Mouse (Mus musculus): ENCODE measurements around the gene Cbwd1. TPM values are rescaled to one million over a fixed set of nuclear protein-coding genes. Genes with fewer than 3 reads are reported as not detected.

Cbwd1 gene
- polyA plus RNA-seq, 1 experiment = not detected

DNA sequence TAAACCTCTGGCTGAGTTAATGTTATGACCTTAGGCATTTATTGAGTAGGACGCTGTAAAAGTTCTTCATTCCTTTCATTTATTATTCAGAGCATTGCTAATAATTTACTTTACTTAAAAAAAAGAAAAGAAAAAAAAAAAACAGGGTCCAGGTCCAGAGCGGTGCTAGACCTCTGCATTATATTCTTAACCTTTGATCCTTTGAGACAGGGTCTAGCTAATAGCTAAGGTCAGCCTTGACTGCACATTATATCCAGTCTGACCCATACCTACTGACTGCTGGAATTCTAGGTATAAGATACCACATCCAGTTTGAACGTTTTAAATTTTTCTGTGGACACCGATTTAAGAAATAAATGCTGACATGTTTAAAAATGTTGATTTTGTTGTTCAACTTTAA lies 21.6 kb upstream of the Cbwd1 start:
- peaks cover 3% of the 10 kb centered on the region; the same call in 1 of the 2 replicates for H3K4me1 ChIP-seq (ENCODE audit: control insufficient read depth, insufficient read depth, low read length)
- 89% methylated on average over 4 of the region's 4 CpGs for WGBS
- H3K27ac ChIP-seq (ENCODE audit: insufficient read depth, low read depth, low read length) = no peak overlapping the region
- TF ChIP-seq CTCF (IDR thresholded peaks at IDR 0.05; ENCODE audit: insufficient read depth, low read depth, low read length) (no peak), POLR2A (IDR thresholded peaks at IDR 0.05; ENCODE audit: insufficient read depth, low read depth, low read length) (no peak)
- H3K4me3 ChIP-seq (ENCODE audit: insufficient read depth, low read depth, low read length) = no peak overlapping the region

DNA sequence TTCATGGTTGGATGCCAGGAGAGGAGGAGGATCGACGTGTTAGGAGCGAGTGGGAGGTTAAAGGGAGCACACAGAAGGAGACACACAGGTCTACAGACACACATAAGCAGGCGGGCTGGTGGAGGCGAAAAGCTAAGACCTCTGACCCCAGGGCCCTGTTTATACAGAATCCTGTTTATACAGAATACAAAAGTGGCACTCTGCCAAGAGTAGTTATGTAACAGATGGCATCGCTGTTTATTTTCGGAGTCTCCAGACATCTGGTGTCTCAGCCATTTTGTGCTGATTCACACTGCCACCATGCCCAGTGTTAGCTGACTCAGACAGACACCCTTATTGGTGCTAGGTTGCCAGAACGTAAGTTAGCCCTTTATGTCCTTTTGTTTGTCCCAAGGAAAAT lies 19.9 kb upstream of the Cbwd1 start:
- no peak overlapping the region for H3K27ac ChIP-seq (ENCODE audit: insufficient read depth, low read depth, low read length)
- H3K4me3 ChIP-seq (ENCODE audit: insufficient read depth, low read depth, low read length) = no peak overlapping the region
- H3K4me1 ChIP-seq (ENCODE audit: control insufficient read depth, insufficient read depth, low read length) = peaks cover 3% of the 10 kb centered on the region; the same call in 1 of the 2 replicates
- 47% methylated on average over 8 of the region's 8 CpGs for WGBS
- TF ChIP-seq POLR2A (IDR thresholded peaks at IDR 0.05; ENCODE audit: insufficient read depth, low read depth, low read length) = no peak

DNA sequence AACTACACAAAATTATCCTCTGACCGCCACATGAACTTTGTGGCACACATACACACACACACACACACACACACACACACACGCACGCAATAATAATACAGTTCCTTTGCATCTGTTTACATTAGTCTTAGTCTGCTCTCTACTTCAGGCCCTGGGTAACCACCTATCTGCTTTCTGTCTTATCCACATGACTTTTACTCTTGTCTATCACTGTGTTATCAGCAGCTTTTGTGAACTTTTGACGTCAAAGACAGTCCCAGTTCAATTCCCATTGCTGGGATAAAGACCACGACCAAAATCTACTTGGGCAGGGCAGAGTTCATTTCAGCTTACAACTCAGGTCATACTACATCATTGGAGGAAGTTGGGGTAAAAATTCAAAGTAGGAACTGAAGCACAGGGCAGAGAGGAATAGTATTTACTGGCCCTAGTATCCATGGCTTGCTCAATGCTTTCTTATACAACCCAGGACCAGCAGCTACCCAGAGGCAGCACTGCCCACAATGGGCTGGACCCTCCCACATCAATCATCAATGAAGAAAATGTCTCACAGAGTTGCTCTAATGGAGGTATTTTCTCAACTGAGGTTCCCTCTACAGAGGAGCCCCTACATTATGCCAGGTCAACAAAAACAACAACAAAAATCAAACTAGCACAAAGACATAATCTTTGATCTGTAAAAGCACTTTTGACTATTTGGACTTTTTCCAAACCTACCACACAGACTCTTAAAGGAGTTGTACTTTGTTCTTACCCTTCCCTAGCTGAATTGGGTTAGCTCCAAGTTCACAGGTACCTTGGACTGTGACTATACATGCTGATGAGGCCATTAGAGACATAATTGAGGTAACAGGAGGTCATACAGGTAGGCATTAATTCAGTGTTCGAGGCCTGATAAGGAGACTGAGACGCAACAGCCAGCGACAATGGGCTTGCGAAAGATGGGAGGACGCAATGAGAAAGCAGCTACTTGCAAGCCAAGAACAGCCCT lies 17.7 kb upstream of the Cbwd1 start:
- TF ChIP-seq CTCF (IDR thresholded peaks at IDR 0.05; ENCODE audit: insufficient read depth, low read depth, low read length) = no peak
- no peak for TF ChIP-seq POLR2A (IDR thresholded peaks at IDR 0.05; ENCODE audit: insufficient read depth, low read depth, low read length)
- Histone ChIP-seq H3K4me3 (ENCODE audit: insufficient read depth, low read depth, low read length) (no peak overlapping the region), H3K4me1 (ENCODE audit: control insufficient read depth, insufficient read depth, low read length) (peaks cover 3% of the 10 kb centered on the region; the same call in 1 of the 2 replicates), H3K27ac (ENCODE audit: insufficient read depth, low read depth, low read length) (no peak overlapping the region)
- WGBS = 90% methylated on average over 10 of the region's 10 CpGs

DNA sequence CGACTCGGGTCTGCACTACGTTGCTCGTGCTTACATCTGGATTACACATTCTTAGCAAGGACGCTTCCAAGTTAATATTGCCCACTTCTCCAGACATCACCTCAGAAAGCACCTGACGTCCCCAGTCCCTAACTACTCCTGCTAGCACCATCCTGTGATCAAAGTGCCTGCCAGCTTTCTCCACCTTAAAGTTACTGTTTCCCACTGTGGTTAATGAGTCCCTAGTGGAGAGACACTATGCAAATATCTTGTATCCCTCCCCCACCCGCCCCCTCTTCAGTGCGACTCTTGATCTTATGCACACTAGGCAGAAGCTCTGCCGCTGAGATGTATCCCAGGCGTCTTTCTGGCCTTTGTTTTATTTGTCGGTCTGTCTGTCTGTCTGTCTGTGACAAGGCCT lies 16.6 kb upstream of the Cbwd1 start:
- TF ChIP-seq POLR2A (IDR thresholded peaks at IDR 0.05; ENCODE audit: insufficient read depth, low read depth, low read length) (no peak), CTCF (IDR thresholded peaks at IDR 0.05; ENCODE audit: insufficient read depth, low read depth, low read length) (no peak)
- Histone ChIP-seq H3K4me1 (ENCODE audit: control insufficient read depth, insufficient read depth, low read length) (peaks cover 3% of the 10 kb centered on the region; the same call in 1 of the 2 replicates), H3K4me3 (ENCODE audit: insufficient read depth, low read depth, low read length) (no peak overlapping the region), H3K27ac (ENCODE audit: insufficient read depth, low read depth, low read length) (no peak overlapping the region)
- 85% methylated on average over 11 of the region's 11 CpGs for WGBS

DNA sequence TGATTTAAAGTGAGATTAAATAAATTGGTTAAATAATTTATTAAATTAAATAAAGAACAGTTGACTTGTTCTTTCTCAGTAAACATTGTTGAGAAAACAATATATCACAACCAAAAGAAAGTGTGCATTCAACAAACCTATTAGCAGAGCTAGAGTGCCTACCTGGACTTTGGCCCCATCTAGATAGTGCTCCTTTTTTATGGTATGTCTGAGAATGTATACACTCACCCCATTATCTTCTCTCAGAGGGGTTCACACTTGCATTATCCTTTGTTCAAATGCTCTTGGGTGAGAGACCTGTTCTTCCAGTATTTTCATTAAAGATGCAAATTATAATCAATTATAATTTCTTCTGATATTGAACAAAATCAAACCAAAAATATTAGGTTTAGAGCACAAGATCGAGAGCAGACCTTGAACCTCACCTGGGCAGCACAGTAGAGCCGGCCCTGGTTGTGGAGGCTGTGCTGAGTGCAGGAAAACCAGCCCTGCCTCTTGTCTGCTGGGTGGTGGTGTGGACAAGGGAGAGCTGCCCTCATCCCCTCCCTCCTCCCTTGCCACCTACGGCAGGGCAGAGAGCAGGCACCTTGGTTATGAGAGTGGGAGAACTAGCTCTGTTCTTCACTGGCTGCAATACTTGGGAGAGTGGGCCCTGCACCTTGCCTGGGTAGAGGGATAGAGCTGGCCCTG lies 11.4 kb upstream of the Cbwd1 start:
- Histone ChIP-seq H3K4me3 (ENCODE audit: insufficient read depth, low read depth, low read length) (no peak overlapping the region), H3K27ac (ENCODE audit: insufficient read depth, low read depth, low read length) (no peak overlapping the region), H3K4me1 (ENCODE audit: control insufficient read depth, insufficient read depth, low read length) (no peaks in the 10 kb centered on the region)
- TF ChIP-seq CTCF (IDR thresholded peaks at IDR 0.05; ENCODE audit: insufficient read depth, low read depth, low read length) (no peak), POLR2A (IDR thresholded peaks at IDR 0.05; ENCODE audit: insufficient read depth, low read depth, low read length) (no peak)
- WGBS = 91% methylated on average over 3 of the region's 3 CpGs

DNA sequence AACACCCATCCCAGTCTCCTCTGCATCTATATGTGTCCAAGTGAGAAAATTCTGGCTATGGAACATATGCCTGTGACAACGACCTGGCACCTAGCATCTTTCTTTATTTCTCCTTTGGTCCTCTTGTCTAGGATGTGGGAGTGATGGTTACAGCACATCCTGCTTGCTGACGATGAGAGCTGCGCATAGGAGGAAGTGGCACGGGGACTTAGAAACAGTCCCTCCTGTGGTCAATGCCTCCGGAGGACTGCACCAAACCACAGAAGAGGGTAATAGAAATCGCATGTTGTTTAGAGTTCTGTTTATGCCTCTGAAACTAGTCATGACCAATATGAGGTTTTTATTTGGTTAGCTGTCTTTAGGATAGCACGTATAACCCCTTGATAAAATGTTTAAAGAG lies 9.9 kb upstream of the Cbwd1 start:
- Histone ChIP-seq H3K4me3 (ENCODE audit: insufficient read depth, low read depth, low read length) (no peak overlapping the region), H3K27ac (ENCODE audit: insufficient read depth, low read depth, low read length) (no peak overlapping the region), H3K4me1 (ENCODE audit: control insufficient read depth, insufficient read depth, low read length) (no peaks in the 10 kb centered on the region)
- WGBS = 90% methylated on average over 7 of the region's 7 CpGs
- no peak for TF ChIP-seq POLR2A (IDR thresholded peaks at IDR 0.05; ENCODE audit: insufficient read depth, low read depth, low read length)
- TF ChIP-seq CTCF (IDR thresholded peaks at IDR 0.05; ENCODE audit: insufficient read depth, low read depth, low read length) = no peak

DNA sequence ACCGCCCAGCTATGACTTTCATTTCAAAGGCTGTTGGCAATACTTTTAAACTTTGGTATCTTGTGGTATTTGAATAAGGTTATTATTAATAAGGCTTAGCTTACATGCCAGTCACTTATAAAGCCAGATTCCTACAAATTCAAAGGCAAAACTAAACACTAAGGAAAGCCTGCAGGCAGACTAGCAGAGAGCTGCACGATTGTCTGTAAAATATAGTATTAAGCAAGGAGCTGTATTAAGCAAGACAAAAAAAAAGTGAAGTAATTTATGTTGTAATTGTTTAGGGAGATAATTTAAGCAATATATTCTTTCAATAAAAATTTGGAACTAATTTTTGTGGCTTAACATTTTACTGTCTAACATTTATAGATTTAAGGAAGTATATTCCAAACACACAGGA lies 5.5 kb upstream of the Cbwd1 start:
- 84% methylated on average over 2 of the region's 2 CpGs for WGBS

DNA sequence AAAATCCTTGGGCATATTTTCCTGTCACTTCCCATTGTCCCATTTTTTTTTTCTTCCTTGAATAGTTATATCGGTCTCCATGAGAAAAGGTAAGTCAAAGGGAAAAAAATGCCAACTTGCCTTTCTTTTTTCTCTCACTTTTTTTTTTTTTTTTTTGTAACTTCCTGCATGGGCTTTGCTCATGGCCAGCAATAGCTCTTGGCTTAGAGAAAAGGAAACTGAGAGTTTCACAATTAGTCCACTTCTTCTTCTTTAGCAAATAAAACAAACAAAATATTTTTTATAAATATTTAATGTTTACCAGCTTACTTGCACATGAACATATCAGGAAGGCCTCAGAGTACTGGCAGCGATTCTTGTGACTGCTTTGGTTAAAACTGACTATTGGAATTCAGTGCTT lies 4.8 kb upstream of the Cbwd1 start:
- no peaks in the 10 kb centered on the region for H3K4me1 ChIP-seq (ENCODE audit: control insufficient read depth, insufficient read depth, low read length)
- no peak overlapping the region for H3K4me3 ChIP-seq (ENCODE audit: insufficient read depth, low read depth, low read length)
- TF ChIP-seq CTCF (IDR thresholded peaks at IDR 0.05; ENCODE audit: insufficient read depth, low read depth, low read length) (no peak), POLR2A (IDR thresholded peaks at IDR 0.05; ENCODE audit: insufficient read depth, low read depth, low read length) (no peak)
- WGBS = 89% methylated on average over 2 of the region's 2 CpGs
- H3K27ac ChIP-seq (ENCODE audit: insufficient read depth, low read depth, low read length) = no peak overlapping the region

More for the DNA sequence above, 5.5 kb upstream of the Cbwd1 start:
- Histone ChIP-seq H3K27ac (ENCODE audit: insufficient read depth, low read depth, low read length) (no peak overlapping the region), H3K4me3 (ENCODE audit: insufficient read depth, low read depth, low read length) (no peak overlapping the region), H3K4me1 (ENCODE audit: control insufficient read depth, insufficient read depth, low read length) (no peaks in the 10 kb centered on the region)
- no peak for TF ChIP-seq POLR2A (IDR thresholded peaks at IDR 0.05; ENCODE audit: insufficient read depth, low read depth, low read length)
- no peak for TF ChIP-seq CTCF (IDR thresholded peaks at IDR 0.05; ENCODE audit: insufficient read depth, low read depth, low read length)

DNA sequence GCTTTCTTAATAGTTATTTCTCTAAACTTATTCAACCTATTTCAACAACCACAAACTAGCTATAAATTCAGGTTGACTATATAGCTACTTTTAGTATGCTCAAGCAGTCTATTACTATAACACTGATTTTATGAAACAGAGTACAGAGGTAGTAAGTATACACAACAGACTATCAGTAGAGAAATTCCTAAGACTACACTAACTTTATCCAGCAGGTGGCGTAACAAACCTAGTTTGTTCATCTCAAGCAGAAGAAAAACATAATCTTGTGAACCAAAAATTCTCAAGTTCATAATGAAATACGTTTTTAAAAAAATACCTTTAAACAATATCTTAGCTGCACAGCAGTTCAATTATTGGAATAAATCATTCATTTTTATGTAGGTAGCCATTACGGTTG lies 2.9 kb downstream of the Cbwd1 start:
- no peak overlapping the region for H3K27ac ChIP-seq (ENCODE audit: insufficient read depth, low read depth, low read length)
- WGBS = 35% methylated on average over 3 of the region's 3 CpGs
- 0 out of 2 replicates have a peak, but pooled peaks cover 2% of the 10 kb centered on the region for H3K4me1 ChIP-seq (ENCODE audit: control insufficient read depth, insufficient read depth, low read length)
- TF ChIP-seq CTCF (IDR thresholded peaks at IDR 0.05; ENCODE audit: insufficient read depth, low read depth, low read length) (no peak), POLR2A (IDR thresholded peaks at IDR 0.05; ENCODE audit: insufficient read depth, low read depth, low read length) (no peak)
- no peak overlapping the region for H3K4me3 ChIP-seq (ENCODE audit: insufficient read depth, low read depth, low read length)
